Mouse (Mus musculus) stomach, postnatal 0 days (tissue): ENCODE data around the gene N4bp3. TPM values are rescaled to one million over a fixed set of nuclear protein-coding genes. Genes with fewer than 3 reads are reported as not detected.

ENCODE experiments used
- ATAC-seq: fragments of 200-750 bp; cut with Nextera tagmentation; 2 replicates; pipeline ENCODE4 v1.8.0; 2017; ENCODE audit not compliant: low FRiP score, low TSS enrichment
- DNase-seq: peaks from one replicate; pipeline ENCODE4 v3.0.0-alpha.2; 2016; ENCODE audit warnings: low spot score
- H3K27ac ChIP-seq: fragments of 300-500 bp; sonication (generic); replicated peaks from 2 replicates; pipeline ENCODE4 v1.5.1; 2014; ENCODE audit warnings: mild to moderate bottlenecking, control low read depth
- H3K27me3 ChIP-seq: fragments of 300-500 bp; sonication (generic); 2 replicates; pipeline ENCODE4 v1.6.1; 2014; ENCODE audit warnings: low read length; ENCODE audit not compliant: control insufficient read depth, insufficient read depth
- H3K36me3 ChIP-seq: fragments of 300-500 bp; sonication (generic); 2 replicates; pipeline ENCODE4 v1.6.1; 2014; ENCODE audit warnings: low read length, mixed read lengths; ENCODE audit not compliant: control insufficient read depth, insufficient read depth
- H3K4me1 ChIP-seq: fragments of 300-500 bp; sonication (generic); replicated peaks from 2 replicates; pipeline ENCODE4 v1.6.1; 2014; ENCODE audit warnings: antibody characterized with exemption; ENCODE audit not compliant: control insufficient read depth, insufficient read depth
- H3K4me2 ChIP-seq: fragments of 300-500 bp; sonication (generic); replicated peaks from 2 replicates; pipeline ENCODE4 v1.6.1; 2014; ENCODE audit warnings: low read depth, mild to moderate bottlenecking, control low read depth, moderate library complexity
- H3K4me3 ChIP-seq: fragments of 300-500 bp; sonication (generic); 2 replicates; pipeline ENCODE4 v1.5.1; 2014; ENCODE audit warnings: low read depth, low read length, control low read depth
- H3K9ac ChIP-seq: fragments of 300-500 bp; sonication (generic); 2 replicates; pipeline ENCODE4 v1.6.1; 2014; ENCODE audit warnings: mild to moderate bottlenecking, low read length, control low read depth, mixed read lengths
- H3K9me3 ChIP-seq: fragments of 300-500 bp; sonication (generic); 2 replicates; pipeline ENCODE4 v1.6.1; 2016; ENCODE audit warnings: low read length; ENCODE audit not compliant: control insufficient read depth
- CTCF ChIP-seq: IDR thresholded peaks from 2 replicates; pipeline ENCODE4 v1.5.1; 2016; ENCODE audit warnings: antibody characterized with exemption, low read depth, mild to moderate bottlenecking, moderate library complexity
- EP300 ChIP-seq: optimal IDR thresholded peaks from 2 replicates; pipeline ENCODE3; 2016; ENCODE audit warnings: antibody characterized with exemption
- WGBS: fragments of 180-500 bp; shearing (Covaris S2); extraction: QIAGEN DNeasy Blood & Tissue Kit; methylation state at CpG from one replicate; pipeline ENCODE4 v1.1.7; 2014; 5-methylcytosine and 5-hydroxymethylcytosine counted together
- polyA plus RNA-seq: library from polyadenylated mRNA; unstranded; fragments of >200 nt; fragmentation: Nextera tagmentation; extraction: Ambion mirVana; gene quantifications from 2 replicates; pipeline ENCODE4 v1.2.1, GENCODE M21; 2015

The N4bp3 gene
- polyA plus RNA-seq, 1 experiment from 2014 or later, result 16.8 TPM

- Histone ChIP-seq H3K4me2 (peak within 1 kb of the TSS; percentile 83), H3K27me3 (no peaks in the 10 kb centered on the region), H3K4me1 (no peaks in the 10 kb centered on the region; the same call in 1 of the 2 replicates), H3K36me3 (peaks cover 17% of the 10 kb centered on the region), H3K27ac (peak within 1 kb of the TSS; percentile 98), H3K9ac (peak within 1 kb of the TSS; percentile 98), H3K4me3 (peak within 1 kb of the TSS; percentile 97), H3K9me3 (no peaks in the 10 kb centered on the region)
- ATAC-seq (peak; percentile 90), DNase-seq (peak; percentile 95)
- TF ChIP-seq EP300, result peak; percentile 89
- no peak for TF ChIP-seq CTCF
- WGBS, result under 1% methylated on average over 69 of the region's 91 CpGs
These were observed 44.1 kb downstream of the N4bp3 start, which contains the start of gene Hnrnpab for GRCm38 (mm10) chr11:51606447-51607095. TSS of gene Hnrnpab (minus strand) at chr11:51606847.

- no peaks in the 10 kb centered on the region for H3K27me3 ChIP-seq
- H3K27ac ChIP-seq, result peak overlapping the region; percentile 98
- peaks cover 24% of the 10 kb centered on the region for H3K36me3 ChIP-seq
- no peaks in the 10 kb centered on the region; the same call in 1 of the 2 replicates for H3K4me1 ChIP-seq
- under 1% methylated on average over 79 of the region's 81 CpGs for WGBS
- H3K4me3 ChIP-seq, result peak overlapping the region; percentile 97
- H3K9ac ChIP-seq, result peak overlapping the region; percentile 98
- peak overlapping the region; percentile 83 for H3K4me2 ChIP-seq
- DNase-seq (peak; percentile 94), ATAC-seq (peak; percentile 89)
- TF ChIP-seq CTCF, result no peak
- no peak for TF ChIP-seq EP300
- no peaks in the 10 kb centered on the region for H3K9me3 ChIP-seq
These were observed 44.8 kb downstream of the N4bp3 start for GRCm38 (mm10) chr11:51605602-51606446.

- WGBS, result 69% methylated on average over 3 of the region's 3 CpGs
- DNase-seq (no peak), ATAC-seq (no peak)
- Histone ChIP-seq H3K4me1 (no peaks in the 10 kb centered on the region; the same call in 1 of the 2 replicates), H3K9me3 (no peaks in the 10 kb centered on the region), H3K27me3 (no peaks in the 10 kb centered on the region), H3K27ac (no peak overlapping the region), H3K36me3 (peaks cover 51% of the 10 kb centered on the region), H3K4me2 (no peak overlapping the region), H3K9ac (no peak overlapping the region), H3K4me3 (no peak overlapping the region)
- TF ChIP-seq CTCF (no peak), EP300 (no peak)
These were observed 48.4 kb downstream of the N4bp3 start for GRCm38 (mm10) chr11:51602253-51602652.

DNA sequence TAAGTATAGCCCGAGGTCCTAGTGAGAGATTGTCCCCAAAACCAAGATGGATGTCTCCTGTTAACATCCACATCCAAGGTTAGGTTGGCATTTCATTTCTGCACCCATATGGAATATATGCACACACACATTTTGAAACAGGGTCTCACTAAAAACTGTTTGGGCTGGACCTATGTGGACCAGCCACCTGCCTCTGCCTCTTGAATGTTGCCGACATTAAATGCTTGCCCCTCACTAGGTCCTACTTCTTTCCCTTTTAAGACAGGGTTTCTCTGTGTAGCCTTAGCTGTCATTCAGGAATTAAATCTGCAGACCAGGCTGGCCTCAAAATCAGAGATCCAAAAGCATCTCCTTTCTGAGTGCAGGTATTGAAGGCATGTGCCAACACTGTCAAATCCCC lies 53.1 kb downstream of the N4bp3 start:
- H3K4me2 ChIP-seq, result no peak overlapping the region
- H3K36me3 ChIP-seq, result peaks cover 61% of the 10 kb centered on the region
- H3K4me1 ChIP-seq, result no peaks in the 10 kb centered on the region
- no peak for ATAC-seq
- H3K27ac ChIP-seq, result no peak overlapping the region
- no peaks in the 10 kb centered on the region for H3K9me3 ChIP-seq
- TF ChIP-seq EP300, result no peak
- TF ChIP-seq CTCF, result no peak
- no peak for DNase-seq
- H3K27me3 ChIP-seq, result no peaks in the 10 kb centered on the region
- H3K4me3 ChIP-seq, result no peak overlapping the region
- H3K9ac ChIP-seq, result no peak overlapping the region
- WGBS, result 63% methylated on average over 2 of the region's 2 CpGs

GRCm38 (mm10) chr11:51595459-51596083 lies 55.1 kb downstream of the N4bp3 start:
- Histone ChIP-seq H3K36me3 (peaks cover 49% of the 10 kb centered on the region), H3K4me1 (no peaks in the 10 kb centered on the region), H3K4me3 (no peak overlapping the region), H3K27me3 (no peaks in the 10 kb centered on the region), H3K9me3 (no peaks in the 10 kb centered on the region), H3K27ac (no peak overlapping the region), H3K9ac (no peak overlapping the region), H3K4me2 (no peak overlapping the region)
- 83% methylated on average over 1 of the region's 1 CpGs for WGBS
- no peak for TF ChIP-seq EP300
- TF ChIP-seq CTCF, result no peak
- DNase-seq, result no peak
- ATAC-seq, result no peak
